Mouse (Mus musculus): Measurements from ENCODE around the gene D630003M21Rik. TPM values are rescaled to one million over a fixed set of nuclear protein-coding genes. Genes with fewer than 3 reads are reported as not detected.

D630003M21Rik gene
- polyA plus RNA-seq, 1 experiment from 2014 or later = 1.6 TPM

GRCm38 (mm10) chr2:158209776-158210175 is 19.2 kb downstream of the D630003M21Rik start:
- H3K27me3 ChIP-seq (replicated peaks) = no peaks in the 10 kb centered on the region

GRCm38 (mm10) chr2:158207848-158208247 is 21.2 kb downstream of the D630003M21Rik start:
- WGBS = 15% methylated on average over 12 of the region's 12 CpGs
- H3K4me3 ChIP-seq = no peak overlapping the region
- no peak overlapping the region for H3K9ac ChIP-seq
- no peaks in the 10 kb centered on the region for H3K27me3 ChIP-seq (replicated peaks)
- ATAC-seq (replicated peaks) = no peak
- H3K27ac ChIP-seq = no peak overlapping the region
- H3K4me2 ChIP-seq = no peak overlapping the region
- no peaks in the 10 kb centered on the region for H3K9me3 ChIP-seq
- H3K4me1 ChIP-seq = peaks cover 14% of the 10 kb centered on the region
- H3K36me3 ChIP-seq (replicated peaks) = no peaks in the 10 kb centered on the region

More at GRCm38 (mm10) chr2:158209776-158210175, 19.2 kb downstream of the D630003M21Rik start:
- no peak for ATAC-seq (replicated peaks)
- Histone ChIP-seq H3K27ac (no peak overlapping the region), H3K9me3 (no peaks in the 10 kb centered on the region), H3K36me3 (replicated peaks) (no peaks in the 10 kb centered on the region), H3K4me1 (peaks cover 8% of the 10 kb centered on the region), H3K4me2 (no peak overlapping the region), H3K4me3 (no peak overlapping the region), H3K9ac (no peak overlapping the region)
- WGBS = 65% methylated on average over 9 of the region's 9 CpGs

- Histone ChIP-seq H3K9me3 (no peaks in the 10 kb centered on the region), H3K9ac (no peak overlapping the region), H3K4me3 (no peak overlapping the region), H3K4me1 (peaks cover 9% of the 10 kb centered on the region; the same call in 1 of the 2 replicates), H3K27ac (no peak overlapping the region), H3K36me3 (replicated peaks) (no peaks in the 10 kb centered on the region), H3K27me3 (replicated peaks) (no peaks in the 10 kb centered on the region), H3K4me2 (no peak overlapping the region)
- WGBS = 5% methylated on average over 7 of the region's 7 CpGs
- ATAC-seq (replicated peaks) = peak; percentile 74
Measured at GRCm38 (mm10) chr2:158204114-158204513, 24.9 kb downstream of the D630003M21Rik start.

- no peaks in the 10 kb centered on the region for H3K36me3 ChIP-seq (replicated peaks)
- no peak overlapping the region for H3K9ac ChIP-seq
- H3K4me3 ChIP-seq = no peak overlapping the region
- peaks cover 9% of the 10 kb centered on the region; the same call in 1 of the 2 replicates for H3K4me1 ChIP-seq
- WGBS = 89% methylated on average over 4 of the region's 4 CpGs
- H3K9me3 ChIP-seq = no peaks in the 10 kb centered on the region
- no peak for ATAC-seq (replicated peaks)
- no peak overlapping the region for H3K27ac ChIP-seq
- no peaks in the 10 kb centered on the region for H3K27me3 ChIP-seq (replicated peaks)
- H3K4me2 ChIP-seq = no peak overlapping the region
Measured at GRCm38 (mm10) chr2:158203686-158204085, 25.3 kb downstream of the D630003M21Rik start.

GRCm38 (mm10) chr2:158199281-158199680 is 29.7 kb downstream of the D630003M21Rik start:
- no peak for ATAC-seq (replicated peaks)
- H3K27ac ChIP-seq = no peak overlapping the region
- H3K36me3 ChIP-seq (replicated peaks) = no peaks in the 10 kb centered on the region
- no peak overlapping the region for H3K9ac ChIP-seq
- H3K4me3 ChIP-seq = no peak overlapping the region
- 60% methylated on average over 3 of the region's 3 CpGs for WGBS
- H3K4me1 ChIP-seq = peaks cover 13% of the 10 kb centered on the region
- H3K9me3 ChIP-seq = no peaks in the 10 kb centered on the region
- H3K27me3 ChIP-seq (replicated peaks) = no peaks in the 10 kb centered on the region
- no peak overlapping the region for H3K4me2 ChIP-seq

- no peak for ATAC-seq (replicated peaks)
- no peak overlapping the region for H3K4me3 ChIP-seq
- no peaks in the 10 kb centered on the region for H3K36me3 ChIP-seq (replicated peaks)
- peaks cover 16% of the 10 kb centered on the region for H3K4me1 ChIP-seq
- no peaks in the 10 kb centered on the region for H3K9me3 ChIP-seq
- no peak overlapping the region for H3K9ac ChIP-seq
- H3K4me2 ChIP-seq = no peak overlapping the region
- 86% methylated on average over 6 of the region's 6 CpGs for WGBS
- H3K27me3 ChIP-seq (replicated peaks) = no peaks in the 10 kb centered on the region
- H3K27ac ChIP-seq = no peak overlapping the region
Measured at GRCm38 (mm10) chr2:158198861-158199260, 30.2 kb downstream of the D630003M21Rik start.

GRCm38 (mm10) chr2:158197971-158198370 is 31.1 kb downstream of the D630003M21Rik start:
- H3K4me1 ChIP-seq = peaks cover 24% of the 10 kb centered on the region
- 79% methylated on average over 5 of the region's 5 CpGs for WGBS
- no peaks in the 10 kb centered on the region for H3K9me3 ChIP-seq
- no peaks in the 10 kb centered on the region for H3K36me3 ChIP-seq (replicated peaks)
- H3K27ac ChIP-seq = no peak overlapping the region
- H3K27me3 ChIP-seq (replicated peaks) = no peaks in the 10 kb centered on the region
- no peak overlapping the region for H3K4me2 ChIP-seq
- no peak for ATAC-seq (replicated peaks)
- no peak overlapping the region for H3K4me3 ChIP-seq
- H3K9ac ChIP-seq = no peak overlapping the region

- no peaks in the 10 kb centered on the region for H3K36me3 ChIP-seq (replicated peaks)
- H3K9me3 ChIP-seq = no peaks in the 10 kb centered on the region
- no peak overlapping the region for H3K4me2 ChIP-seq
- H3K4me3 ChIP-seq = no peak overlapping the region
- peaks cover 26% of the 10 kb centered on the region for H3K4me1 ChIP-seq
- 15% methylated on average over 10 of the region's 10 CpGs for WGBS
- no peak for ATAC-seq (replicated peaks)
- H3K9ac ChIP-seq = no peak overlapping the region
- peak overlapping the region; percentile 80 for H3K27ac ChIP-seq
- H3K27me3 ChIP-seq (replicated peaks) = no peaks in the 10 kb centered on the region
Measured at GRCm38 (mm10) chr2:158194945-158195640, 33.9 kb downstream of the D630003M21Rik start.

GRCm38 (mm10) chr2:158193611-158194336 is 35.2 kb downstream of the D630003M21Rik start:
- Histone ChIP-seq H3K27ac (peak overlapping the region; percentile 80), H3K4me2 (peak overlapping the region; percentile 8; the same call in 1 of the 2 replicates), H3K9ac (no peak overlapping the region), H3K27me3 (replicated peaks) (no peaks in the 10 kb centered on the region), H3K4me3 (no peak overlapping the region), H3K36me3 (replicated peaks) (no peaks in the 10 kb centered on the region), H3K4me1 (peaks cover 26% of the 10 kb centered on the region), H3K9me3 (no peaks in the 10 kb centered on the region)
- ATAC-seq (replicated peaks) = peak; percentile 73
- WGBS = 9% methylated on average over 10 of the region's 10 CpGs

- H3K36me3 ChIP-seq (replicated peaks) = no peaks in the 10 kb centered on the region
- H3K27ac ChIP-seq = no peak overlapping the region
- H3K4me2 ChIP-seq = no peak overlapping the region
- peaks cover 26% of the 10 kb centered on the region for H3K4me1 ChIP-seq
- ATAC-seq (replicated peaks) = no peak
- H3K4me3 ChIP-seq = no peak overlapping the region
- no peak overlapping the region for H3K9ac ChIP-seq
- no peaks in the 10 kb centered on the region for H3K27me3 ChIP-seq (replicated peaks)
- WGBS = 68% methylated on average over 7 of the region's 7 CpGs
- H3K9me3 ChIP-seq = no peaks in the 10 kb centered on the region
Measured at GRCm38 (mm10) chr2:158191098-158191497, 37.9 kb downstream of the D630003M21Rik start.

GRCm38 (mm10) chr2:158189451-158189850 is 39.6 kb downstream of the D630003M21Rik start:
- no peaks in the 10 kb centered on the region for H3K9me3 ChIP-seq
- no peak overlapping the region for H3K9ac ChIP-seq
- H3K4me2 ChIP-seq = no peak overlapping the region
- no peak for ATAC-seq (replicated peaks)
- 85% methylated on average over 11 of the region's 11 CpGs for WGBS
- H3K27me3 ChIP-seq (replicated peaks) = no peaks in the 10 kb centered on the region
- no peak overlapping the region for H3K4me3 ChIP-seq
- no peak overlapping the region for H3K27ac ChIP-seq
- peaks cover 17% of the 10 kb centered on the region for H3K4me1 ChIP-seq
- H3K36me3 ChIP-seq (replicated peaks) = no peaks in the 10 kb centered on the region

GRCm38 (mm10) chr2:158186206-158186871 is 42.7 kb downstream of the D630003M21Rik start:
- Histone ChIP-seq H3K4me2 (no peak overlapping the region), H3K9ac (no peak overlapping the region), H3K4me1 (peaks cover 8% of the 10 kb centered on the region; the same call in 1 of the 2 replicates), H3K36me3 (replicated peaks) (no peaks in the 10 kb centered on the region), H3K9me3 (no peaks in the 10 kb centered on the region), H3K27me3 (replicated peaks) (no peaks in the 10 kb centered on the region), H3K4me3 (no peak overlapping the region), H3K27ac (0 out of 2 replicates have a peak overlapping the region, but pooled peaks have one; percentile 4)
- no peak for ATAC-seq (replicated peaks)
- WGBS = 63% methylated on average over 11 of the region's 11 CpGs

Data from midbrain, embryonic 15.5 days (tissue).